Mouse (Mus musculus): ENCODE measurements around the gene P2rx1.
A peak's percentile ranks its signal among the peaks of the same experiment; 100 is the strongest.

The P2rx1 gene

DNA sequence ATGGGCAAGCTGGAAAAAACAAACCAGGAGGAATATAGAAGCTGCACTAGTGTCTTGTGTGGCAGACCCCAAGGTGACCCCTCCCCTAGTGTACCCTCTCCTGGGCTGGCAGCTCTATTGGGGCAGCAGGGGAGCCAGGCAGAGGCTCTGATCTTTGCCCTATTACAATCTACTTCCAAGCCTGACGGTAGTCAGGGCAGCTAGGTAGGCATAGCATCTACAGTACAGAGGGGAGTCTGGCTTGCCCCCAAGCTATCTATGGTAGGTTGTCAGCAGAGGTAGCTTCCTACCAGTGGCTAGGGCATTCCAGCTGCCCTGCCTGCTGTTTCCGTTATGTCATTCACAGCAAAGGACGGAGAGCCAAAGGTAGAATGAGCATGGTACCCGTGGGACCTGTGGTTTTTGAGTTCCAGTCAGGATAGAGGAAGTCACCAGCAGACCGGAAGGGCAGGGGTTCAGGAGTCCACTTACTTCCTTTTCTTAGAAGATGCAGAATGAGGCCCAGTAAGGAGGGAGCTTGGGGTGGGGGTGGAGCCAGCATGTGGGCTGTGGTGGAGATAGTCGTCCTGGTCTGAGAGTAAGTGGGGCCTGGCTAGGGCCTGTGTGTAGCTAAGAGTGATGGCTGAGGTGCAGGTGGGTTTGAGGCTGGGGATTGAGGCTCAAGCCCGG lies 25.5 kb downstream of the P2rx1 start:
- no peak for TF ChIP-seq GATA4 (IDR thresholded peaks at IDR 0.05; ENCODE audit: insufficient replicate concordance, low read length)

DNA sequence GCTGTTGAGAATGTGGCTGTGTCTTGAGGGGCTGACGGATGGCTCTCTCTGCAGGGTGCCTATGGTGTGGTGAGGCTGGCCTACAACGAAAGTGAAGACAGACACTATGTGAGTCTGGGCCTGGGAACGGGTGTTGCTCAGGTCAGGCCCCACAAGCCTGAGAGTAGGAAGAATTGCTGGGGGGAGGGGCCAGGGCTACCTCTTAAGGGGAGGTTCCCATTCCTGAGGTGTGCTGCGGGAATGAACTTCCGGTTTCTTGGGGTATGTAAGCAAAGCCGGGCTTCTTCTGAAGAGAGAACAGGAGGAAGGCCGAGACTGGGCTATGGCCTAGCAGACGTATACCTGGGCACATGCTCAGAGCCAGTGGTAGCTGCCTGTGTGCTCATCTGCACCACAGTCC lies 28.1 kb downstream of the P2rx1 start:
- TF ChIP-seq GATA4 (IDR thresholded peaks at IDR 0.05; ENCODE audit: insufficient replicate concordance, low read length), result no peak

DNA sequence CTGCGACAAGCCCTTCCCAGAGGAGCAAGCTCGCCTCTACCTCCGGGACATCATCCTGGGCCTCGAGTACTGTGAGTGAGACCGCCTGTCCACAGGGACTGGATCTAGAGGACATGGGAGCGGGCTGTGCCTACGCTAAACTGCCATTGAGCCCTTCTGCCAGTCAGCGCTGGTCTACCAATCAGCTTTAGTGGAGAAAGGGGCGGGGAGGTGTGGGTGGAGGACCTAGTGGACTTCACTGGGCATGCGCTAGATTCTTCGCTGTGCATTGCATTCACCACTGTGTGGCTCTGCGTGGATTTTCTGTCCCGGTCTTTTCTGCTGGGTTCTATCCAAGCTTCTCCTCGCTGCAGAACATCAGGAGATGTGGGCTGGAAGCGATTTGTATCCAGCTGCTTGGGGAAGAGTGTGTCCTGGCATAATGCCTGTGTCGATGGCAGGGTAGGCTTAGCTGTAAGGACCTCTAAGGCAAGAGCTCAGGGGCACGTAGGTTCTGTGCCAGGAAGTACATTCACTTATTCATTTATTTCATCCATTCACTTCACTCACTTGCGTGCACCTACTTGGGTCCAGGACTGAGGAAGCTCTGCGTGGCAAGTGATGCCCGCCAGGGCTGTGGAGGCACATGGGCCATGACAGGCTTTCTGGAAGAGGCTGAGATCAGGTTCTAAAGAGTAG lies 32.1 kb downstream of the P2rx1 start:
- TF ChIP-seq GATA4 (IDR thresholded peaks at IDR 0.05; ENCODE audit: insufficient replicate concordance, low read length), result no peak

DNA sequence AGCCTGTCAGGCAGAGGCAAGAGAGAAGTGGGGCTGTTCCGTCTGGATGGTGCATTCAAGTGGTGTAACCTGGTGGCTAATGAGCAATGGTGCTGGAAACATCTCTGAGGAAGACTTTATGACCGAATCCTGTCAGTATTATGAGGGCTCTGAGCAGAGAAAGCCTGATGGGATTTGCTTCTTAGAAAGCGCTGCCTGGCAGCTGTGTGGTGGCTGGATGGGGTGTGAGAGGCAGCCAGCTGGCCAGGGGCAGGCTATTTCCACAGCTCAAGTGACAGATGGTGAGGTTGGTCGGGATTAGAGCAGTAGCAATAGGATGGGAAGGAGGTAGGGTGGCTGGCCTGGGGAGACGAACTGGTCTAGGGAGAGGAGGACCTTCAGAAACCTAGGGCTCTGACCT lies 32.6 kb downstream of the P2rx1 start:
- no peak for TF ChIP-seq GATA4 (IDR thresholded peaks at IDR 0.05; ENCODE audit: insufficient replicate concordance, low read length)

DNA sequence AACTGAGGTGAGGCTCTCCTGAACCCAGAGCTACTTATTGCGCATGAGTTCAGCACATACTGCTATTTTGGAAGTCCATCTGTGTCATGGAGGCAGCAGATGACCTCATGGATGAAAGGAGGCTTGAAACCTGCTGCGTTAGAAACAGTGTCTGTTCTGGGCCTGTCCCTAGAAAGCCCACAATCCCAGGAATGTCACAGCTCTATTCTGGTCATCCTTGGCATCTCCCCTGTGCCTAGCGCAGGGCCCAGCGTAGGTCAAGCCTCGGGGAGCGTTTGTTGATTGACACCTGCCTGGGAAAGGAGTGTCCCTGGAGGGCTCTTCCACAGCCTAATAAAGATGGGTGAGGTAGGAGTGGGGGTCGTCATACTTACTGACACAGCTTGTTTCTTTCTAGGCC lies 37.2 kb downstream of the P2rx1 start:
- TF ChIP-seq GATA4 (IDR thresholded peaks at IDR 0.05; ENCODE audit: insufficient replicate concordance, low read length), result no peak

DNA sequence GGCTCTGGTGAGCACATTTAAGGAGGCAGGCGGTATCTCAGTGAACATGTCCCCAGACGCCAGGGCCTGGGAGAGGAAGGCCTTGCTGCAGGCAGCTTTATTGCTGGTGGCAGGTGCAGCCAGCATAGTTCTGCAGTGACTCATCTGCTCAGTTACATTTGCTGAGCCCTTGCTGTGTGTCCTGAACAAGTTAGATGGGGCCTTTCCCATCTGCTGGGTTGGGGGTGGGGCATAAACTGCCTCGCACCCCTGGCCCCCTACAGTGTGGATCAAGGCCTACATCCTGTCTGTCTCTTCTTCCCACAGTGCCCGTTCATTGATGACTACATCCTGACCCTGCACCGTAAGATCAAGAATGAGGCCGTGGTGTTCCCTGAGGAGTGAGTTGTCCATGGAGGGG lies 38.0 kb downstream of the P2rx1 start:
- no peak for TF ChIP-seq GATA4 (IDR thresholded peaks at IDR 0.05; ENCODE audit: insufficient replicate concordance, low read length)

DNA sequence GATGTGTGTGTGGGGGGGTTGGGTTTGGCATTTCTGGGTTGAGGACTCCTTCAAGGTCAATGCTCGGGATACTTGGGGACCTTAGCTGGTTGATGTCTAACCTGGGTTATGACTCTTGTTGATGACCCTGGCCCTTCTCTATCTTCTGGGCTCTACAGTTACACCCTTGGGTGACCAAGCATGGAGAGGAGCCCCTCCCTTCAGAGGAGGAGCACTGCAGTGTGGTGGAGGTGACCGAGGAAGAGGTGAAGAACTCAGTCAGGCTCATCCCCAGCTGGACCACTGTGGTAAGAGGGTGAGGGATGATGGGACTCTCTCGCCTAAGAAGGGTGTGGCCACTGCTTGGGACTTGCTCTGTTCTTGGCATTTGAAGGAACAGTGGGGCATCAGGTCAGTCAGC lies 38.8 kb downstream of the P2rx1 start:
- TF ChIP-seq GATA4 (IDR thresholded peaks at IDR 0.05; ENCODE audit: insufficient replicate concordance, low read length), result no peak

DNA sequence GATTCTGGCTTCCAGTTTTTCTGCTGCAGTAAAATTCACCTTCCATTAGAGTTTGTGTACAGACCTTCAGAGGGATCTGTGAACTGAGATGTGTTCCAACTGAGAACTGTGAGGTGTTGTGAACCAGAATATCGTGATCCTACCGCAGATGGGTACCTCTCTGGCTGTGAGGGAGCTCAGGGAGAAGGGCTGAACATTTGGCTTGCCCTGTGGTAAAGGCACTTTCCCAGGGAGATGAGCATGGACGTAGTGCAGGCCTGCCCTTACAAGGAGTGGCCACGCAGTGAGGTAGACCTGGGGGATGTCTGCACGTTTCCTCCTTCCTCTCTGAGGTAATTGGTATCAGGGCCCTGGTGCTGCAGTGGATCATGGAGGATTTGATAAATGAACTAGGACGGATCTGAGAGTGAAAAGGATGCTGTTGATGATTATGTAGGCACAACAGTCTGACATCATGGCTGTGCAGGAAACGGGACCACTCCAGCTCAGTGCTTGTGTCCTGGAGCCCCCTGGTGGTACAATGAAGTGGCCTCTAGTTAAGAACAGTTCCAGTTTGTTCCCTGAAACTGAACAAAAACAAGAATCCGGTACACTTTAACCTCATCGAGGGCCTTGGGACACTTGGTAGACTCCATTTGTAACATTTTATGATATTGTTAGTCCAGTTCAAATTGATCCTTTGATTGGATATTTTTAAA lies 40.3 kb downstream of the P2rx1 start:
- TF ChIP-seq GATA4 (IDR thresholded peaks at IDR 0.05; ENCODE audit: insufficient replicate concordance, low read length), result no peak

DNA sequence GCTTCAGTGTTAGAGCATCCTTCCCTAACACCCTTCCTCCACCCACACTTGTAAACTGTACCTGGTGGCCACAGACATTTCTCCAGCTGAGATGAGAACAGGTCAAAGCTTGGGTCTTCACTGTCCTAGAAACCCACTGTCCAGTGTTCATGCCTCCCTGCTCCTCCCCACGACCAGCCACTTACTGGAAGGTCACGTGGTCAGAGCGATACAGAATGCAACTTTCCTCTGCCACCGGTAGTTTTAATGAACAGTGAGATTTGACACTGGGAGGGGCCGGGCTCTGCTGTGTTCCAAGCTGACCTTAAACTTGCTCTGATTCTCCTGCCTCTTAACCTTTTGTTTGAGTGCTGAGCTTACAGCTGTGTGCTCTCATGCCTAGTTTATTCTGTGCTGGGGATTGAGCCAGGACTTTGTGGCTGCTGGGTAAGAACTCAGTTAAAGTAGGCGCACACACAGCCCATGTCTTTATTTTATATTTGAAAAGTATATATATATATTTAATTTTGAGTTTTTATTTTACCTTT lies 45.4 kb downstream of the P2rx1 start:
- TF ChIP-seq GATA4 (IDR thresholded peaks at IDR 0.05; ENCODE audit: insufficient replicate concordance, low read length), result no peak

DNA sequence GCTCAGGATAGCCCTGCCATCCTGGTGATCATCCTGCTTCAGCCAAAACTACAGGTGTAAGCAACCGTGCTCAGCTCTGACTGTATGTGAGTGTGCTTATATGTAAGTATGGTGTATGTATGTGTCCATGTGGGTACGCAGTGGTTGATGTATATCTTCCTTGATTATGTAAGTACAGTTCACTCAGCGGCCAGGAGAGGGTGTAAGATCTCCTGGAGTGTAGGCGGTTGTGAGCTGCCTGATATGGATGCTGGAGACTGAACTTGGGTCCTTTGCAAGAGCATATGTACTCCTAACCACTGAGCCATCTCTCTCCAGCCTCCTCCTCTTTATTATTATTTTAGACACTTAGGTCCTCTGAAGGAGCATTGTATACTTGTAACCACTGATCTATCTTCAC lies 45.9 kb downstream of the P2rx1 start:
- TF ChIP-seq GATA4 (IDR thresholded peaks at IDR 0.05; ENCODE audit: insufficient replicate concordance, low read length), result no peak

DNA sequence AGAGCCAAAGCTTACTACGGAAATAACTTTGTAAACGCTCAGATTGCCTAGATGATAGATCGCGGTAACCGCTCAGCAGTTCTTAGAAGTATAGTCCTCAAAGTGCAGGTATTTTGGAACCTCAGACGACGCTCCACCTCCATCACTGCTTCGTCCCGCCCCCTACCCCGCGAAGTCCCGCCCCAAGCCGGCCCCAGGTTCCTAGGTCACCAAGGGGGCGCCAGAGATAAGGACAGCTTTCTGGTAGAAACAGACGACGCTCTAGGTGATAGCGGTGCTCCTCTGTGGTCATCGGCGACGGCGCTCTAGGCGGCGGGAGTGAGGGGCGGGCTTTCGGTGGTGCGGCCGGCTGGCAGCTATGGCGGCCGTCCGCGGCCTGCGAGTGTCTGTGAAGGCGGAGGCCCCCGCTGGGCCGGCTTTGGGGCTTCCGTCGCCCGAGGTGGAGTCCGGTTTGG lies 48.7 kb downstream of the P2rx1 start, which contains the start of gene Ncbp3:
Ncbp3 (plus strand) TSS at position 242 of the 455 bp plus-strand sequence.
- TF ChIP-seq GATA4 (IDR thresholded peaks at IDR 0.05; ENCODE audit: insufficient replicate concordance, low read length), result peak; percentile 96; the same call in 1 of the 2 replicates

DNA sequence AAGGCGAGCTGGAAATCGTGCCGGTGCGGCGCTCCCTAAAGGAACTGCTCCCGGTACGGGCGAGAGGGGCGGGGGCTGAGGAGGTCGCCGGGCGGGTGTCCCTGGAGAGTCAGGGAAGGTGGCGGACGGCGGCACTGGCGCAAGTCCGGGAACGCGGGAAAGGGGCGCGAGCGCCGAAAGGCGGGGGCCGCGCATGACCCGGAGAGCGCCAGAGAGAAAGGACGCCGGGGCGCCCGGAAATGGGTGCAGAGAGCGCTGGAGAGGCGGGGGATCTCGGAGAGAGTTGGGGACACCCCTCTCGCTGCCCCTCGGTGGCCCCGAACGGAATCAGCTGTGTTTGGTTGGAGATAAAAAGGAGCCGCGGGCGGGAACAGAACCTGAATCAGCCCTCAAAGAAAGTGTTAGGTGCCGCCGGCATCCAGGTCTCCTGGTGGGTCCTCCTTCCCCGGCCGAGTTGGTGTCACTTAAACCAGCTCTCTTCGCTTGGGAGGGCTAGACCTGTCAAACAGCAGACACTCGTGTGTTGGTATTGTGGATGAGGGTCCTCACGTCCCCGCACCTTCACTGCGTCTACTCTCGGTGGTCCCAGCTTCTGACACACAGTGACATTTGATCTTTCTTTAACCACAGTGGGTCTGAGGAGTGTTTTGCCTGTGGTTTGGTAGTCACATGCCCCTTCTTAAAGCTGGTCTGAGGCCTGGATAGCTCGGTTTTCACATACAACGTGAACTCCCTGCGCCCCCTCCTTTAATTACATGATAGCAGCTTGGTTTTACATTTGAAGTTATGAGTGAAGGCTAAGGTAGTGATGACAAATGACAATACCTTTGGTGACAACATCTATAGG lies 49.4 kb downstream of the P2rx1 start:
- no peak for TF ChIP-seq GATA4 (IDR thresholded peaks at IDR 0.05; ENCODE audit: insufficient replicate concordance, low read length)

DNA sequence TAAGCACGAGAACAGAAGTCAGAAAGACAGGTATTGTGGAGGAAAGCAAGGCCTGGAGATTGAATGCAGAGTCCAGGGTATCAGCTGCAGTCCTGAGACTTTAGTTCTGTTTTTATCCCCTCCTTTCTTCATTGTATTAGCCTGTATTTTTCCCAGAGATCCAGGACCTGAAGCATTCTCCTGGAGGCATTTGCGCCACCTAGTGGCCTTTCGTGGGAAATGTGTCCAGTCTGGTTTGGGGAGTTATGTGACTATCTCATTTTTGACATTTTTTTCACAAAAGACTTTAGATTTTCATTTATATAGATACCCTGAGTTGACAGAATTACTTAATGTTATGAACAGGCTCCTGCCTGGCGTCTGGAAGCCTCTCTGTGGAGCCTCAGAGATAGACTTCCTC lies 50.4 kb downstream of the P2rx1 start:
- no peak for TF ChIP-seq GATA4 (IDR thresholded peaks at IDR 0.05; ENCODE audit: insufficient replicate concordance, low read length)

DNA sequence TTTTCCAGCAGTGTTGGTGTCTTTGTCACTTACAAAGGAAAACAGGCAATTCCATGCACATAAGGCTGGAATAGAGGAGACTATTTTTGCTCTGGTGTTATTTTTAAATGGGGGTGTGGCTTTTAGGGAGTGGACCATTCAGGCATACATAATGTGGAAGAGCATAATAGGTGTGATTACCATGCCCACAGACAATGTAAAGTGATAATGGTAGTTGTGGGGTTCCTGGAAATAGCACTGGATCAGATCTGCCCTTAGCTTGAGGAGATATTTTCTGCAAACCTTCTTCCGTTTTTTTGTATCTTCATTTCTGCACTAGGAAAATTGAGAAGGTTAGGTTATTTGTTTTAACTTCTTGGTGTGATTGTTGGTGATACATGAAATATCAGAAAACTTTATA lies 53.9 kb downstream of the P2rx1 start:
- TF ChIP-seq GATA4 (IDR thresholded peaks at IDR 0.05; ENCODE audit: insufficient replicate concordance, low read length), result no peak

DNA sequence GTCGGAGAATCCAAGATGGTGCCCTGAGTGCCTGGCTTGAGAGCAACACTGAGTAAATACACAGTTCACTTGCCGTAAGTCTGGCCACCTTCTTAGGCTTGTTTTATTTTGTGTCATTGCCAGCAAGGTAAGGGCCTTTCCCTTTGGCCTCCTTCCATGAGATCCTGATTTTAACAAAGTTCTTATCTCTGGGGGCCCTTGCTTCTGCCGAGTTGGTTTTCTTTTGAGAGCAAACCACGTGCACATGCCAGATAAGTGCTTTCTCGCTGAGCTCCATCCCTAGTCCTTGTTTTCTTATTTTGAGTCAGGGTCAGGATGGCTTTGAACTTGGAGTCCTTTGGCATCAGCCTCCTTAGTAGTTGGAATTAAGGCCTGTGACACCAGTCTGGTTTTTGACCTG lies 58.8 kb downstream of the P2rx1 start:
- no peak for TF ChIP-seq GATA4 (IDR thresholded peaks at IDR 0.05; ENCODE audit: insufficient replicate concordance, low read length)

Measured in liver, adult (tissue).